Mouse (Mus musculus) E14TG2a.4 (cell line): ENCODE measurements at regions not wholly inside any gene's neighbourhood (a gene's known extent, or its start where the extent isn't known, plus 50 kb on each side); places are given as distances from the start of the nearest gene placed in this dataset.

Experiments used
- H3K27me3 ChIP-seq: 2 replicates; pipeline ENCODE4 v1.6.1; 2014; ENCODE audit warnings: low read length, control low read depth; ENCODE audit not compliant: insufficient read depth
- H3K36me3 ChIP-seq: 2 replicates; pipeline ENCODE4 v1.6.1; 2014; ENCODE audit warnings: low read length, control low read depth; ENCODE audit not compliant: insufficient read depth
- H3K4me1 ChIP-seq: replicated peaks from 2 replicates; pipeline ENCODE4 v1.6.1; 2014; ENCODE audit warnings: low read depth, low read length, control low read depth
- H3K4me3 ChIP-seq: replicated peaks from 2 replicates; pipeline ENCODE4 v1.5.1; 2014; ENCODE audit warnings: mild to moderate bottlenecking, low read length
- H3K9me3 ChIP-seq: 2 replicates; pipeline ENCODE4 v1.6.1; 2014; ENCODE audit warnings: low read length, control low read depth
- CTCF ChIP-seq: conservative IDR thresholded peaks from 2 replicates; pipeline ENCODE4 v1.5.1; 2014; ENCODE audit warnings: low read length
- NANOG ChIP-seq: IDR thresholded peaks from 2 replicates; pipeline ENCODE4 v1.6.1; 2014; ENCODE audit warnings: borderline replicate concordance, low read length, mixed read lengths
- POU5F1 ChIP-seq: IDR thresholded peaks from 2 replicates; pipeline ENCODE4 v1.6.1; 2014; ENCODE audit warnings: low read length, borderline replicate concordance

DNA sequence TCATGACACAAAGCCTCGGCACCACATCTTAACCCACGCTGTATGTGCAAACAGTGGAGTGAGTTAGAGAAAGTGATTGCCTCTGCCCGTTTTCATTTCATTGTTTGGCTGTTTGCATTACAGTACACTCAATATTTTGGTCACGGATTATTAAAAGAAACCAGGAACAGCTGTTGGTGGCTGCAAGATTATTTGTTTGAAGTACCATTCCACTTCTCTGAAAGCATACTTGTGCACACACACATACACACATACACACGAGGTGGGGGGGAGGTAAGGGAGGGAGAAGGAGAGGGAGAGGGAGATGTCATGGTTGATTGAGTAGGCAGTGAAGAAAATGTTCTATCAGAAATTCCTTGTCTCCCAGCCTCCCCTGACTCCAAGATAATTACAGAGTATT is 85.5 kb upstream of the Rnd3 start:
- H3K9me3 ChIP-seq: no peaks in the 10 kb centered on the region
- H3K27me3 ChIP-seq: no peaks in the 10 kb centered on the region
- no peak overlapping the region for H3K4me3 ChIP-seq
- H3K4me1 ChIP-seq: no peaks in the 10 kb centered on the region
- TF ChIP-seq POU5F1 (no peak), NANOG (no peak), CTCF (no peak)
- no peaks in the 10 kb centered on the region for H3K36me3 ChIP-seq

DNA sequence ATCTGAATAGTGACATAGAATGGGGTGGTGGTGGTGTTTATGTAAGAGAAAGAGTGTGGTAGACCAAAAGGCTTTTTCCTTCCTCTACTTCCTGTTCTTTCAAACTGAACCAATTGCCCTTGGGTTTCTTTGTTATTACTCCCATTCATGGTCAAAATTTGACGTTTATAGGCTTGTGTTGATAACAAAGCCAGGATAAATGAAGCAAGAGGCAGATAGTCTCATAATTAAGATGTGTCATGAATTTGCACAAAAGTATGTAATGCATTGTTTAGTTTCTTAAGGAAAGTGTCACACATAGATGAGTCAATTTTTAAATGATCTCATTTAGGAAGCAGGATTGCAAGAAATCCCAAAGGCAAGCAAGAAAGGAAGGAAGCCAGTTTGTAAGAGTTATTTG is 73.9 kb upstream of the Rnd3 start:
- no peaks in the 10 kb centered on the region for H3K4me1 ChIP-seq
- H3K9me3 ChIP-seq: no peaks in the 10 kb centered on the region
- H3K36me3 ChIP-seq: no peaks in the 10 kb centered on the region
- H3K27me3 ChIP-seq: no peaks in the 10 kb centered on the region
- TF ChIP-seq POU5F1 (no peak), CTCF (no peak), NANOG (no peak)
- H3K4me3 ChIP-seq: no peak overlapping the region

DNA sequence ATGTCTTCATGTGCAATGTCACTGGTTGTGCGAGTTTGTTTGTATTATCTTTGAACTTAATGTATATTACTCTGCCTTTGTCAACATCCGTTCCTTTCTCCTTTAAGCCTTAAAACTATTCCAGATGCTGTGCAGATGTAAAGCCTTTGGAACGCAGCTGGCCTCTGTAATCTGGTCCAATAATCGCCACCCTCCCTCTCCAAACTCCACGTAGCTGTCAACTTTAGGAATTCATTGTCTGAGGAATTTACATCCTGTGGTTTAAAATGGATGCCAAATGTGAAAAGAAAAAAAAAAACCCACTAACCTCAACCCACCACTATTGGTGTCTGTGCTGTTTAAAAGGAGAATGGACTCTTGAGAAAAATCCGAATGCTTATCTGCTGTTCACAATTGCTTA is 70.8 kb upstream of the Rnd3 start:
- H3K9me3 ChIP-seq: no peaks in the 10 kb centered on the region
- no peak overlapping the region for H3K4me3 ChIP-seq
- no peak for TF ChIP-seq NANOG
- H3K4me1 ChIP-seq: no peaks in the 10 kb centered on the region
- no peaks in the 10 kb centered on the region for H3K27me3 ChIP-seq
- no peaks in the 10 kb centered on the region for H3K36me3 ChIP-seq

DNA sequence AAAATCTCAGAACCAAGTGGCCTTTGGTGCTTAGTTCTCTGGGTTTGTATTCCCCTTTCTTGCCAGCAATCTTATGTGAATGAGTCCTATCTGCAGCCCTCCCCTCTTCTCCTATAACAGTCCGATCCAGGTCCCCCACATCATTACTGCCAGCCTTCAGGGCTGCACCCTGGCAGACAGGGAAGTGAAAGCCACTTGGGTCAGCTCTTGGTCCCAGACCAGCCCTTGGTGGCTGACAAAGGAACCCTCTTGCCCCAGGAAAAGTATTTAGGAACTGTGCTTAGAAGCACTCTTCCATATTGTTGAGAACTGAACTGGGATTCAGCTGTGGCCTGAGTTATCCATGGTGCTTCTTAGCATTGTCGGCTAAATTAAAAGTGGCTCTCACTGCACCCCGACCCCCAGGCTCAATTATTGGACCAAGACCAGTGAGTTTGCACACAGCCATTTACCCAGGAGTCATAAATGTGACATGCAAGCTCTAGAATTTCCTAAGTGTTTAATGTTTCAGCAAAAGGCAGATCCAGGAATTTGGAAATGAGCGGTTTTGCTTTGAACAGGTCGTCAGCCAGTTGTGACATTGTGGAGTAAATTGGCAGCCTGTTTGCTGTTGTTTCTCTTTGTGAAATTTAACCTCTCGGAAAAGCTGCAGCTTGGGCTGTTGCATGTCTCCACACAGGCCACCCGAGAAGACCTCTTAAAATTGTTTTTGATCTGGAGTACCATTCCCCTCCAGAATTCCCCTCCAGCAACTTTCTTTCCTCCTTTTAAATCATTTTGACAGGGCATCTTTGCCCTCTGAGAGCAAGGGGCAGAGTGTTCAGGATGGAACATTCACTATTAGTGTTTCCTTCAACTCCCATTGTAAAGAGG is 58.5 kb upstream of the Rnd3 start:
- Histone ChIP-seq H3K27me3 (no peaks in the 10 kb centered on the region), H3K4me1 (no peaks in the 10 kb centered on the region), H3K9me3 (no peaks in the 10 kb centered on the region), H3K36me3 (no peaks in the 10 kb centered on the region), H3K4me3 (no peak overlapping the region)
- TF ChIP-seq POU5F1 (no peak), NANOG (no peak), CTCF (no peak)

DNA sequence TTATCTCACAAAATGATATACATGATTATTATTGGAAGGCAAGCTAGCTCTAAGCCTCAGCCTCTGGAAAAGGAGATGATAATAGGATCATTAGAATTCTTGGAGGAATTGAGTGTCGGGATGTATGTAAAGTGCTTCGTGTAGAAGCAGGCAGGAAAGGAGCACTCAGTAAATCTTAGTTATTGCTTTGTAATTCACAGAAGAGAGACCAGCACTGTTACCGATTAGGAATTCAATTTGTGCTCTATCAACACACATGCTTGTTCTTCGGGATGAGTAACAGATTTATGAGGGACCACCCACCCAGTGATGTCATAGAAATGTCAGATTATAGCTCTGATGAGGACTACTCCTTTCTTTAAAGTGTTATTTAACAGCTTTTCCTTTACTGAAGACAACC is 57.4 kb upstream of the Rnd3 start:
- H3K4me3 ChIP-seq: no peak overlapping the region
- TF ChIP-seq NANOG: no peak
- TF ChIP-seq POU5F1: no peak
- TF ChIP-seq CTCF: no peak
- no peaks in the 10 kb centered on the region for H3K4me1 ChIP-seq
- no peaks in the 10 kb centered on the region for H3K9me3 ChIP-seq
- H3K36me3 ChIP-seq: no peaks in the 10 kb centered on the region
- no peaks in the 10 kb centered on the region for H3K27me3 ChIP-seq
